Mouse (Mus musculus) adipocyte (in vitro differentiated cells): Measurements from ENCODE around the gene Pou4f2.

Experiments used
- DNase-seq: peaks from one replicate; pipeline ENCODE4 v3.0.0-alpha.2; 2016; ENCODE audit warnings: low spot score

Pou4f2 gene

DNA sequence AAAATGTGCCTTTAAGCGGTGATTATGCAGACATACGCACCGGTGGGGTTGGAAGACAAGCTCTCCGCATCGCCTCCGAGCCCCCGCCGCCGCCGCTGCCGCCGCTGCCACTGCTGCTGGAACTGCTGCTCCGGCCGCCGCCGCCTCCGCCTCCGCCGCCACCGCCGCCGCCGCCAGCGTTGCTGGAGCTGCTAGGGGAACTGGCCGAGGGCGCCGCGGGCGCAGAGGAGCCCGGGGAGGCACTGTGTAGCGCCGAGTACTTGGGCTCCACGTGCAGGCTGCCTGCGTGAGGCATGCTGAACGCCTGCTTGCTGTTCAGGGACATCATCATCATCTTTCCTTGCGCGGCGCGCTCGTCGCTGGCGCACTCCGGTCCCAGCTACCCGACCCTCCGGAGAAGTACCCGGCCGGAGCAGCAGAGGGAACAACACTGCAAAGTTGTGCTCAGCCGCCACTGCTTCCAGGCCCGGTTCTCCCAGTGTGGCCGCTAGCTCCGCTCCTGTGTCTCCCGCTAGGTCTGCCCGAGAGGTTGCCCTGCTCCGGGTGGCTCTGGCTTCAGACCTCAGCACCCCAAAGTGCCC, at the start of gene Pou4f2:
Gene Pou4f2 (minus strand): TSS at position 575 of the 581 bp plus-strand sequence.
- DNase-seq = no peak

GRCm38 (mm10) chr8:78477051-78477829, 40.8 kb upstream of the Pou4f2 start:
- peak; percentile 53 for DNase-seq

DNA sequence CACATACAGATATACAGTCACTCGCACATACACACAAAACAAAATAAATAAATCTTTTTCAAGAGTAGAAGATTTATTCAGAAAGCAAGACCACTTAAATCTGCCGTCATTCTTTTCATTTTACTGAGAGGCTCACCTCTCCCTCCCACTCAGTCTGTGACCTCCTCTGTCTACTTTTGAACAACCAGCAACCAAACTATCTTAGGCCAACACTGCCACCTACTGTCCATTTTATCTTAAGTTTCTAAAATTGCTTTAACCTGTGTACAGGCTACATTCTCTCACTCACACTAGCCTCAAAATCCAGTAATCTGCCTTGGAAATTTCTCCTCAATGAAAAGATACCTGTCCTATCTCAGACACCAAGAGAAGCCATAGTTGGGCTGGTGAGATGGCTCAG, 31.4 kb upstream of the Pou4f2 start:
- DNase-seq = peak; percentile 8

DNA sequence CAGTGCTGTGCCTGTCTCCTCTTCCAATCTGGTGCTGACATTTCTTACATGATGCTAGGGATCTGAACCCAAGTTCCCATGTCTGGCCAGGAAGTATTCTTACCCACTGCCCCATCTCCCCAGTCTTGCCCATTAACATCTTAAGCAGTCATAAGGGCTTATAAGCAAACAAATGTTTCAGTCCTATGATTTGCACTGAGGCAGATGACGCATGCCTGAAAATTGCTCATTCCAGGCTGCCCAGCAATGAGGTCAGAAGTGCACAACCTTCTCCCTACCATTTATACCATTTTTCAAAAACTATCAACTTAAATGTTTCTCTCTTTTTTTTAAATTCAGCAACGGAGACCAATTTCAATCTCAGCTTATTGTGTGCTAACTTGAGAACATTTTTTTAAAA, 27.5 kb upstream of the Pou4f2 start:
- DNase-seq = peak; percentile 8

DNA sequence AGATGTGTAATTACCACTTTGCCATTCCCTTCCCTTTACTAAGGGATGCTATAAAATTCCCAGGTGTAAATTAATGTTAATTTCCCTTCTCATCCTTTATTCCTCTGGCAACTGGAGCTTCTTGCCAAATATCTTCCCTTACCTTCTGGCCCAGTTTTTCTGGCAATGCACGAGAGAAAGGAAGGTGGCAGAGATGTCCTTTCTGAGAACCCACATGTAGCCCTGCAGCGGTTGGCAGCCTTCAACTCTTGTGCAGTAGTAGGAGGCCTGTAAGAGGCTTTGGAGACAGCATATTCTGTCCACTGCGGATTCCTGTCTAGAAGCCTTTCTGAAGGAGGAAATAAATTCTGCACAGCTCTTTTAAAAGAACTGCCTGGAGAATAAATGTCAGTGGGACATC, 20.0 kb upstream of the Pou4f2 start:
- DNase-seq = no peak

GRCm38 (mm10) chr8:78442781-78443180, 6.3 kb upstream of the Pou4f2 start:
- DNase-seq = peak; percentile 21

GRCm38 (mm10) chr8:78438121-78438520, 1.7 kb upstream of the Pou4f2 start:
- peak; percentile 45 for DNase-seq

DNA sequence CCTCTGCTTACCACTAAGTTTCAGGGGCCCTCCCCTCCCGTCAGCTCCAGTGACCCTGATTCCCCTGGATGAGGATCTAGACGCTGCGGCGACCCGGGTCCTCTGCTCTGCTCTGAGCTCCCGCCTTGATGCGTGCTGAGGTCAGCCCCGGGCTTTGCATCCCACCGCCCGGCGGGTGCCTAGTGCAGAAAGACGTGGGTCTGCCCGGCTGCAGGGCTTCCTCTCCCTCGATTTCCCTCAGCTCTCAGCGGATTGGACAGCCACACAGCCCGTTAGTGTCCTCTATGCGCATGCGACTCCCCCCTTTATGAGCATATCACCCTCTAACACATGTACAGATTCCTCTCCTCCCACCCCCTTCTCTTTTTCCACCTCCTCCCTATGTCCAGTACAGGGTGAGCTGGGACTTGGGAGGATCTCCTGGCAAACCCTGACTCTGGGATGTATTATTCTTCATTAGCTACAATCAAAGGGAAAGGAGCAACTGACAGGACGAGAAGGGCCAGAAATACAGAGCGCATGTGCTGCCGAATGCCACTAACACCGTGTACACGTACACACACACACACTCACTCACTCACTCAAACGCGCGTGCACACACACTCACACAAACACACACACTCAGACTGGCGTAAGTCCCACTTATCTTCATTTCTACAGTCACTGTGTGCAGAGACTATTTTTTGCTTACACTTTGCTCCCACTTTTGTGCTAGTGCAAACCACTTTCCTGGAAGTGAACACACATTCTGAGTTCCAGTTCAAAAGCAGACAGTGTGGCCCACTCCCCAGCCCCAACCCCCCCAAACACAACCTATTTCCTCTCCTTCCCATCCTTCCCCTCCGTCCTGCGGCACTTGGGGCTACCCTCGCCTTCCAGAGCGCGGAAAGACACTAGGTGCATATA, 948 bp upstream of the Pou4f2 start:
- DNase-seq = no peak

DNA sequence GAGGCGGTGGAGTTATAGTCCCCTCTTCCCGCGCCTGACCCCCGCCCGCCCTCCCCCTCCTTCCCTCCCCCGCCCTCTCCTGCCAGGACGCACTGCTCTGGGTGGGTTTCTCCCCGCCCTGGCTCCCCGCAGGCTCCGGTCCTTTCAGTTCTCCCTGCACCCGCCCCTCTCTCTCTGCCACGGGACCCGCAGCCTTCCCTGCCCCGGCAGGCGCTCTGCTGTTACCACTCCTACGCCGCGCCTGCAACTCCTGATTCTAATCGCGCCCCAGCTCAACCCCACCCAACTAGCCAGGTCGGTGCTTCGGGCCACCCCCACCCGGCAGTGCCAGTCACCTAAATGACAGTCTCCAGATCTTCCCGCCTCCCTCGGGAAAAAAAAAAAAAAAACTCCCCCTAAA, 216 bp upstream of the Pou4f2 start:
- DNase-seq = no peak

DNA sequence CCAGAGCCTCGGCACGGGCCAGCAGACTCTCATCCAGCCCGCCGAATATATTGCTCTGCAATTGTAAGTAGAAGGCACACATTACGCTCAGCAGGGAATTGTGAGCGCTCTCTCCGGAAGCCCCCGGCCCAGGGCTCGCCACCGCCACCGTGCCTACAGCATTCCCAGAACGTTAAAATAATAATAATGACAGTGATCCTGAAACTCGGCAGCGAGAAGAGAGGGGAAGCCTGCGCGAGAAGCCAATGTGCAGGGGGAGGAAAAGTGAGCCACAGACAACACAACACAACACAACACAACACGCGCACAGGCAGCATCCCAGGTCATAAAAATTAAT, 853 bp downstream of the Pou4f2 start:
- DNase-seq = no peak

- DNase-seq = no peak
Observed at GRCm38 (mm10) chr8:78434823-78435623, 1.4 kb downstream of the Pou4f2 start.

GRCm38 (mm10) chr8:78434340-78434739, 2.1 kb downstream of the Pou4f2 start:
- no peak for DNase-seq

DNA sequence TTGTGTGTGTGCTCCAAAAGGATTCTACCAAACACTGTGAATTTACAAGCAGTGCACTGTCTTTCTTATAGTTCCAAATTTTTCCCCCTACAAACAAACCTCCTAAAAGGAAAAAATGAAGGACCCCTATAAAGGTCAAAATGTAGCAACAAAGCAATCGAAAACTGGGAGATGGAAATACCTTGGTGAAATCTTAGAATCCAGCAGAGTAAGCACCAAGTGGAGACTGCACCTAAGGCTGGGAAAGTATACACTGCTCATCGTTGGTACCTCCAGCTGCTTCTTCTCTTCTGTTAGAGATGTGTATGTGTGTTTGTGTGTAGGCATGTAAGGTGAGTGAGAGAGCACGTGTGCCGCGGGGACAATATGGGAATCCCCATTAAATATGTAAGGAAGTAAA, 3.1 kb downstream of the Pou4f2 start:
- no peak for DNase-seq

DNA sequence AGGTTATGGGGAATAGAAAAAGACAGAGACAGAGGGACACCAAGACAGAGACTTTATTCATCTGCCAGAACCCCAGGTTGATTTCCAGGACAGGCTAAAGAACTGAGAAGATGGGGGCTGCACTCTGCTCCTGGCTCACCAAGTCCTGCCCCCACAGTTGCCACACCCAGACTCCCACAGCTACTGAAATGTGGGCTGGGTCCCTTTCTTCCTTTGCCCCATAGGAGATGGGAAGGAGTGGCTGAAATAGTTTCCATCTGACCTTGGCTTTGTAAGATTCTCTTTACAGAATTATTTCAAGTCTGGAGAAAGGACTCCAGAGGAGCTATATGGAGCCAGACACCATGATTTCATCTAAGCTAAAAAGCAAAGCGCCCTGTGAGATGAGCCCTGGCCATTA, 4.0 kb downstream of the Pou4f2 start:
- DNase-seq = no peak

- peak; percentile 59 for DNase-seq
Observed at GRCm38 (mm10) chr8:78431356-78431755, 5.1 kb downstream of the Pou4f2 start.

- no peak for DNase-seq
Observed at GRCm38 (mm10) chr8:78428148-78428547, 8.3 kb downstream of the Pou4f2 start.

- DNase-seq = no peak
Observed at GRCm38 (mm10) chr8:78427769-78428130, 8.7 kb downstream of the Pou4f2 start.

GRCm38 (mm10) chr8:78426875-78427768, 9.3 kb downstream of the Pou4f2 start:
- DNase-seq = no peak

- no peak for DNase-seq
Observed at GRCm38 (mm10) chr8:78426455-78426854, 10.0 kb downstream of the Pou4f2 start.

DNA sequence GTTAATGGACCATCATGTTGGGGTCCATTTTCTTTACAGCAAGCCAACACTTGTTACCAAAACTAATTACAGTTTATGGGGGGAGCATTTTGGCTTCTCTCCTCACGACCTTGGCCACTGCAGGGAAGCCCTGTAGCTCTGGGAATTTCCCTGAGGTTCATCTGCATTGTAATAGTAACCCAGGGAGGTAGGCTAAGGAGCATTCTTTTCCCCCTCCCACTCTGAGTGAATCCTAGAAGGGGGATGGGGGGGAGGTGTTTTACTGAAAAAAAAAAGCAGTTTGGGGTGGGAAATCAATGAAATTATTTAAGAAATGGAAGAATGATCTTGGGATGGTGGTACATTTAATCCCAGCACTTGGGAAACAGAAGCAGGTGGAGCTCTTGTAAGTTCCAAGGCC, 12.5 kb downstream of the Pou4f2 start:
- DNase-seq = no peak

GRCm38 (mm10) chr8:78420101-78420503, 16.3 kb downstream of the Pou4f2 start:
- no peak for DNase-seq
